Mouse (Mus musculus): Measurements from ENCODE around the gene Magi2. TPM values are rescaled to one million over a fixed set of nuclear protein-coding genes. Genes with fewer than 3 reads are reported as not detected.

The Magi2 gene
- polyA plus RNA-seq, 1 experiment from 2014 or later = 5.0 TPM

DNA sequence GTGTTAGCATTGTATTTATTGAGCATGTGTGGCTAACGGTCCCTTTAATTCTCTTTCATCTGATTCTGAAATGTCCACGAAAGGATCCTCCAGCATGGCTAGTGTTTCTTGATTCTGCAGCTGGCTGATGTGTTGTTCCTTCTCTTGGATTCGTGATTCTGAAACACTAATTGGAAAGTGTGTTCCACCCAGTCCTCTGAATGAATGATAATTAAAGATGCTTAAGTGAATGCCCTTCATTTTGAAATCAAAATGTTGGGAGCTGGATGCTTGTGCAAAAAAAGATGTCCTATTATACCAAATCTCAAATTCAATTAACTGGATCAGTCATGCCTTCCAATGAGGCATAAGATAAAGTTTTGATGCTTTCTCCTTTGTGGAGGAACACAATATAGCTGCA lies 1132.2 kb downstream of the Magi2 start:
- ATAC-seq (ENCODE audit: insufficient read depth, low FRiP score, low read depth) = no peak

DNA sequence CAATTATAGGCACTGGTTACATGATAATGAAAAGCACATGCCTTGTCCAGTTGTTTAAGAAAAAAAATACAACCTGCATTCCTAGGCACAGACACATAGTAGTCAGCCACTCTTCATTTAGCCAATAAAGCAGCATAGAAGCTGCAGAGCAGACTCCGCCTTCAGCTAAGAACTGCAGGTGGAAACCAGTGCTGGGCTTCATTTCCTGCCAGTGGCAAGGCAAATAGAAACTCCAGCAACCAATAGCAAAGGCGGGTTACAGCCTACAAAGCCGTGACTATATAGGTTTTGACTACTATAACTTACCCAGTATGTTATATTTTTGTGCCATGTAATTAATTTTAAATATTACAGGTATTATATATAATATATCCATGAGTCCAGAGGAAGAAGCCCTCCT lies 1135.3 kb downstream of the Magi2 start:
- Histone ChIP-seq H3K27ac (no peak overlapping the region), H3K4me2 (no peak overlapping the region), H3K4me1 (no peaks in the 10 kb centered on the region), H3K36me3 (no peaks in the 10 kb centered on the region), H3K9me3 (no peaks in the 10 kb centered on the region), H3K9ac (no peak overlapping the region), H3K27me3 (replicated peaks) (no peaks in the 10 kb centered on the region), H3K4me3 (replicated peaks) (no peak overlapping the region)
- ATAC-seq (ENCODE audit: insufficient read depth, low FRiP score, low read depth) = no peak
- WGBS = 76% methylated on average over 3 of the region's 3 CpGs

More for the DNA sequence above, 1132.2 kb downstream of the Magi2 start:
- Histone ChIP-seq H3K36me3 (no peaks in the 10 kb centered on the region), H3K27me3 (replicated peaks) (no peaks in the 10 kb centered on the region), H3K4me3 (replicated peaks) (no peak overlapping the region), H3K4me1 (no peaks in the 10 kb centered on the region), H3K9ac (no peak overlapping the region), H3K4me2 (no peak overlapping the region), H3K9me3 (no peaks in the 10 kb centered on the region), H3K27ac (no peak overlapping the region)
- WGBS = 76% methylated on average over 3 of the region's 3 CpGs

DNA sequence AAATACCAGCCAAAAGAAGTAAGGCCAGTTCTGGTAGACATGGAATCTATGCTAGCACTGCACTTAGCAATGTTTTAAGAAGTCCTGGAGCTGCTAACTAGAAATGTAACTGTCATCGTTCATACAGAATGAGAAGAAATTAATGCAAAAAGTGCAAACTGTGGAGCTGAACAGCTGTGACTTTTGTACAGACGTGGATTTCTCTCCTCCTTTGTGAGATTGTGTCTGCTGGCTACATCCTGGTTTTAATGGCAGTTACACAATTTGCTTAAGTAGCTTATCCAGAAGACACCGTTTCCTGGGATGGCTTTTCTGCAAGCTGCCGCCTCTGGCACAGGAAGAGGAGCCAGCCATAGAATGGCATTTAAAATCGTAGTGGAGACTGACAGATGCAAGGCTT lies 1136.4 kb downstream of the Magi2 start:
- H3K36me3 ChIP-seq = no peaks in the 10 kb centered on the region
- no peak overlapping the region for H3K27ac ChIP-seq
- no peak overlapping the region for H3K4me2 ChIP-seq
- H3K9ac ChIP-seq = no peak overlapping the region
- H3K27me3 ChIP-seq (replicated peaks) = no peaks in the 10 kb centered on the region
- H3K4me1 ChIP-seq = no peaks in the 10 kb centered on the region
- H3K4me3 ChIP-seq (replicated peaks) = no peak overlapping the region
- ATAC-seq (ENCODE audit: insufficient read depth, low FRiP score, low read depth) = no peak
- WGBS = 57% methylated on average over 5 of the region's 5 CpGs
- H3K9me3 ChIP-seq = no peaks in the 10 kb centered on the region

DNA sequence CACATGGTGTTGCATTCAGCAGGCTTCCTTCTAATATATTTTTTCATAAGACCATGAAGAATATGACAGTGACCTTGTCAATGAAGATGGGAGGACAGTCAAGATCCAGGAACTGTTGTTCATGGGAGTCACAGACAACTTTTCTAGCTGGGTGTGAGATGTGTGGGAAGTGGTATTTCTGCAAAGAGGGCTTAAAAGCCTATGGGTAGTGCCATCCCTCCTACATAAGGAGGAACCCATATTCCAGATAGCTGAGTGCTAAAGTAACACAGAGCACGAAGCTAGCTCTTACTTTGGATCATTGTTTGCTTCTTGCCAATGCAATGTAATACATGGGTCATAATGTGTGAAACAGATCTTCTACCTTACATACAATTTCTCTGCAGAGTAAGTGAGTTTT lies 1146.8 kb downstream of the Magi2 start:
- 68% methylated on average over 1 of the region's 1 CpGs for WGBS

GRCm38 (mm10) chr5:20378071-20378800 lies 1151.4 kb downstream of the Magi2 start:
- WGBS = 68% methylated on average over 11 of the region's 11 CpGs
- Histone ChIP-seq H3K27me3 (replicated peaks) (no peaks in the 10 kb centered on the region), H3K4me3 (replicated peaks) (no peak overlapping the region), H3K9ac (no peak overlapping the region), H3K36me3 (no peaks in the 10 kb centered on the region), H3K4me1 (no peaks in the 10 kb centered on the region), H3K27ac (no peak overlapping the region), H3K4me2 (no peak overlapping the region), H3K9me3 (no peaks in the 10 kb centered on the region)
- no peak for ATAC-seq (ENCODE audit: insufficient read depth, low FRiP score, low read depth)

More for the DNA sequence above, 1146.8 kb downstream of the Magi2 start:
- Histone ChIP-seq H3K27ac (no peak overlapping the region), H3K4me3 (replicated peaks) (no peak overlapping the region), H3K9me3 (no peaks in the 10 kb centered on the region), H3K27me3 (replicated peaks) (no peaks in the 10 kb centered on the region), H3K36me3 (no peaks in the 10 kb centered on the region), H3K9ac (no peak overlapping the region), H3K4me2 (no peak overlapping the region), H3K4me1 (no peaks in the 10 kb centered on the region)
- no peak for ATAC-seq (ENCODE audit: insufficient read depth, low FRiP score, low read depth)

- H3K27me3 ChIP-seq (replicated peaks) = no peaks in the 10 kb centered on the region
- WGBS = 76% methylated on average over 5 of the region's 5 CpGs
- H3K4me3 ChIP-seq (replicated peaks) = no peak overlapping the region
- no peak overlapping the region for H3K27ac ChIP-seq
- H3K9ac ChIP-seq = no peak overlapping the region
- H3K36me3 ChIP-seq = no peaks in the 10 kb centered on the region
- no peak overlapping the region for H3K4me2 ChIP-seq
- no peaks in the 10 kb centered on the region for H3K4me1 ChIP-seq
- no peak for ATAC-seq (ENCODE audit: insufficient read depth, low FRiP score, low read depth)
- no peaks in the 10 kb centered on the region for H3K9me3 ChIP-seq
These were observed 1177.7 kb downstream of the Magi2 start for GRCm38 (mm10) chr5:20404533-20404932.

DNA sequence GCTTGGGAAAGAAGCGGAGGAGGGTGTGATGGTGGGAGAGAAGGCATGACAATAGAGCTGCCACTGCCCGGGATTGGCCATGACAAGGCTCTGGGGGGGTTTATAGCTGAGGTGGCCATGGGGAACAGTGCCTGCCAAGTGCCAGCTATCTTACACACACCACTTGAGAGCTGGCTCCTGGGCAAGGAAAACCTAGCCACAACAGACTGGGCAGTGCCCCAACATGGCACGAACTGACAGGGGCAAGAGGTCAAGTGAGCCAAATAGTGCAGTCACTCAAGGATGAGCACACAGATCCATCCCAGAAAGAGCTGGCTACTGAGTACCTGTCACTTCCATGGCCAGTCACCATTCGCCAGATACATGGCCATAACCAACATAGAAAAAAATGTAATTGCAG lies 1179.8 kb downstream of the Magi2 start:
- Histone ChIP-seq H3K4me1 (no peaks in the 10 kb centered on the region), H3K4me2 (no peak overlapping the region), H3K27me3 (replicated peaks) (no peaks in the 10 kb centered on the region), H3K9me3 (no peaks in the 10 kb centered on the region), H3K36me3 (no peaks in the 10 kb centered on the region), H3K4me3 (replicated peaks) (no peak overlapping the region), H3K9ac (no peak overlapping the region), H3K27ac (no peak overlapping the region)
- no peak for ATAC-seq (ENCODE audit: insufficient read depth, low FRiP score, low read depth)
- 85% methylated on average over 4 of the region's 4 CpGs for WGBS

GRCm38 (mm10) chr5:20415320-20415719 lies 1188.5 kb downstream of the Magi2 start:
- Histone ChIP-seq H3K27ac (no peak overlapping the region), H3K9ac (no peak overlapping the region), H3K4me1 (no peaks in the 10 kb centered on the region), H3K9me3 (no peaks in the 10 kb centered on the region), H3K27me3 (replicated peaks) (no peaks in the 10 kb centered on the region), H3K36me3 (no peaks in the 10 kb centered on the region), H3K4me3 (replicated peaks) (no peak overlapping the region), H3K4me2 (no peak overlapping the region)
- ATAC-seq (ENCODE audit: insufficient read depth, low FRiP score, low read depth) = no peak

DNA sequence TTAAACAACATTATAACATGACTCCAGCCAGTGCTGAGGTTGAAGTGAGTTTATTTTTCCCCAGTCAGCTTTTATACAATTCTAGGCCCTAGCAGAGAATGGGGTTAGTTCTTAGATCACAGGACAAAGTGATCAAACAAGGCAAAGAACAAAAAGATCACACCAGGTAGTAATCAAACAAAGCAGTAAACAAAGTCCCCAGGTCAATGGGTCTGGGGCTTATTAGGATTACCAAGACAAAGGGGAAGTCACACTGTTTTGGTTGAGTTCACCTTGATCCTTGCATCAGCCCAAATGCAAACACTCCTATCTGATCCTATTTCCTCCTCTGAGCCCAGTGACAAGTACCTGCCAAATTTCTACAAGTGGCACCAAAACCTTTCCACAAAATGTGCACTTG lies 1190.5 kb downstream of the Magi2 start:
- no peak overlapping the region for H3K27ac ChIP-seq
- no peaks in the 10 kb centered on the region for H3K36me3 ChIP-seq
- no peaks in the 10 kb centered on the region for H3K27me3 ChIP-seq (replicated peaks)
- no peak for ATAC-seq (ENCODE audit: insufficient read depth, low FRiP score, low read depth)
- H3K4me2 ChIP-seq = no peak overlapping the region
- H3K9ac ChIP-seq = no peak overlapping the region
- no peaks in the 10 kb centered on the region for H3K9me3 ChIP-seq
- H3K4me3 ChIP-seq (replicated peaks) = no peak overlapping the region
- H3K4me1 ChIP-seq = no peaks in the 10 kb centered on the region

GRCm38 (mm10) chr5:20432148-20432813 lies 1205.4 kb downstream of the Magi2 start:
- Histone ChIP-seq H3K27ac (no peak overlapping the region), H3K36me3 (no peaks in the 10 kb centered on the region), H3K9me3 (no peaks in the 10 kb centered on the region), H3K4me2 (no peak overlapping the region), H3K27me3 (replicated peaks) (no peaks in the 10 kb centered on the region), H3K4me1 (no peaks in the 10 kb centered on the region), H3K4me3 (replicated peaks) (no peak overlapping the region), H3K9ac (no peak overlapping the region)
- 71% methylated on average over 9 of the region's 9 CpGs for WGBS
- no peak for ATAC-seq (ENCODE audit: insufficient read depth, low FRiP score, low read depth)

DNA sequence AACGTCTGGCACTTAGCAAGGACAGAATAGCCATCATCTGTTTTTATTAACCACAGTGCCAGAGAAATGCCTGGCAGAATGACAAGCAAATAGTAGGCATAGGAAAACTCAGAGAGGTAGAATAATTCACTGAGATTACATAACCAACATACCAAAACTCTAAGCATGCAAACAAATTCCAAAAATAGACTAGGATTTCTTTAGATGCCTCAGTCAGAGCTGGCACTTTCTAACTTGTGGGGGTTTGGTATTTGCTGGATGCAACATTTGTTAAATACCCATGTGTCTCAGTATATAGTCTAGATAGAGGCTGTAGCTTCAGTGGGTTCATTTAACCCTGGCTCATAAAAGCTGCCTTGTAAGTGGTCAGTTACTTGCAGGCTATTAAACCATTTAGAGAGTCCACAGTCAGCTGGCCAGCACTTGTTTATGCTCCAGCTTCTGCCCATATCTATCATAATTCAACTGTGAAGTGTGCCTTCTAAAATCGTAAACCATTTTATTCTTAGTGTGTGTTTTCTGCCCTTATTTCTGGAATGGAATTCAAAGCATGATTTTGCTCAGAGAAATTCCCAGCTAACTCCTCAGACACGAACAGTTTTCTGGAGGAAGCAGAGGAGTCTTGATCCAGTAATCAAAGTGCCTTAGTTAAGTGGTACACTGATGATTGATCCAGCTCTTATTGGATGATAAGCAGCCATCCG lies 1219.8 kb downstream of the Magi2 start:
- no peaks in the 10 kb centered on the region for H3K9me3 ChIP-seq
- ATAC-seq (ENCODE audit: insufficient read depth, low FRiP score, low read depth) = no peak
- H3K4me1 ChIP-seq = no peaks in the 10 kb centered on the region
- no peak overlapping the region for H3K4me2 ChIP-seq
- no peak overlapping the region for H3K4me3 ChIP-seq (replicated peaks)
- H3K9ac ChIP-seq = no peak overlapping the region
- no peak overlapping the region for H3K27ac ChIP-seq
- WGBS = 41% methylated on average over 4 of the region's 4 CpGs
- H3K27me3 ChIP-seq (replicated peaks) = no peaks in the 10 kb centered on the region
- no peaks in the 10 kb centered on the region for H3K36me3 ChIP-seq

DNA sequence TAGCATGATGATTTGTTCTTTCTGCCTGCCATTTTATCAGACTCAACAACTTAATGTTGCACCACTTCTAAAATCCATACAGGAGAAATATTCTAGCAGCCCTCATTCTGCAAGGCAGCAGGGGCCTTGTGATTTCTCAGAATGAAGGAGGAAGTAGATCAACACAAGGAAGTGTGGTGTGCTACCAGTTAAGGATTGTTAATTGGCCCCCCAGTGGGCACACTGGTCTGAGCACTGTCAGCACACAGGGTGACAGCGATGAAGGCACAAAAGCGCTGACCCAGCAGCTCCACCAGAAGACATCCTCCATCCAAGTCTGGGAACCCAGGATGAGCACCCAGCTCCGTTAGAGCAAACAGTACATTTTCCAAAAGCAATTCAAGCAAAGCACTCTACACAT lies 1229.3 kb downstream of the Magi2 start:
- no peaks in the 10 kb centered on the region for H3K4me1 ChIP-seq
- H3K9me3 ChIP-seq = no peaks in the 10 kb centered on the region
- no peak for ATAC-seq (ENCODE audit: insufficient read depth, low FRiP score, low read depth)
- H3K27me3 ChIP-seq (replicated peaks) = no peaks in the 10 kb centered on the region
- H3K4me3 ChIP-seq (replicated peaks) = no peak overlapping the region
- H3K36me3 ChIP-seq = no peaks in the 10 kb centered on the region
- H3K27ac ChIP-seq = no peak overlapping the region
- no peak overlapping the region for H3K9ac ChIP-seq
- 73% methylated on average over 3 of the region's 3 CpGs for WGBS
- no peak overlapping the region for H3K4me2 ChIP-seq
